Mouse (Mus musculus): ENCODE results near the gene Mgat4a.

Gene Mgat4a

DNA sequence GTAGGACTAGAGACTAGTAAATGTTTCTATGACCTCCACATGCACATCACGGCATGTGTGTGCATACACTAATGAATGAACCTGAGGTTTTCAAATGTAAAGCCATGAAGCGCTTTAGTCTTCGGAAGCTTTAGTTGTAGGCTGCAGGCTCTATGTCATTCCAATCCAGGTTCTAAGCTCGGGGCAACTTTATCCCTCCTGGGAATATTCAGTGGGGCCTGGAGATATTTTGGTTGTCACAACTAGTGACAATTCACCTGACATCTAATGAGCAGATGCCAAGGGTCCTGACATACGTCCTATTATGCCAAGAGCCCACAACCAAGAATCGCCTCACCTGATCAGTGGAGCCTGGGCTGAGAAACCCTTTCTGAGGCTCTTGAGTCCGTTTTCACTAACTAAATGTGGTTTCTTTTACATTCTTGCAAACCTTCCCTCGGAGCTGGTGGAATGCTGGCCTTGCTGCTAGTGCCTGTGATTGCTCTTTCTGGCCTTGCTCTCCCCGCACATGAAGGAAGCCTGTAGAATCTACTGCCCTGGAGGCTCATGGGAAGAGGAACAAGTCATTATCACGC is 75.9 kb downstream of the Mgat4a start:
- DNase-seq (ENCODE audit: low spot score) = no peak

DNA sequence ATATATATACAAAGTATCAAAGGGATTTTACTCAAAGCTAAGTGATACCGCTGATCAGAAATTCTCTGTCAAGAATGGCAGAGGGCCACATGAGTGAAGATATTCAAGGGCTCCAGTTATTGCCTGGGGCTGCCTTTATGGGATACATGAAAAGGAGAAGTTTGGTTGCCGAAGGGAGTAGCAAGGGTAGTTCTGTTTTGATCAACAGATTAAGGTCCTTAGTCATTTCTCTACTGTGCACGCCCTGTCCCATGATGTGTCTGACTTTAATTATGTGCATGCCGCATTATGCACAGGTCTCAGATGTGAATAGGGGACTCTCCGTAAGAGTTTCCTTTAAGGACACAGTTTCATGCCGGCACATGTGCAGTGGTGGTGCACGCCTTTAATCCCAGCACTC is 83.3 kb downstream of the Mgat4a start:
- no peak for DNase-seq (ENCODE audit: low spot score)

DNA sequence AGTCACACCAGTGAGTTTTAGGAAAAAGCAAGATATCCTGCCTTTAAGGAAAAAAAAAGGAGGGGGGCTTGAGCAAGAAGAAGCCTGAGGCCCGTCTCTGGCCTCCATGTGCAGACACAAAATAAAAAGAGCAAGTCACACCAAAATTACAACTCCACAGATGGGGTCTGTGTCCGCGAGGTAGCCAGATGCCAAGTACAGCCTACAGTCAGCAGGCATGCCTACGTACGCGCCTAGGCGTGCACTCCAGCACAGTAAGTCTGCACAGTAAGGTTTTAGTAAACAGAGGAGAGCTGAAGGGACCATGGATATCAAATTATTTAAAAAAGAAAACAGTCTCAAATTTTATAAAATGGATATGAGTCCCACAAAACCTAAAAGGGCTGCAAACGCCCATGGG is 89.5 kb downstream of the Mgat4a start:
- DNase-seq (ENCODE audit: low spot score) = no peak

DNA sequence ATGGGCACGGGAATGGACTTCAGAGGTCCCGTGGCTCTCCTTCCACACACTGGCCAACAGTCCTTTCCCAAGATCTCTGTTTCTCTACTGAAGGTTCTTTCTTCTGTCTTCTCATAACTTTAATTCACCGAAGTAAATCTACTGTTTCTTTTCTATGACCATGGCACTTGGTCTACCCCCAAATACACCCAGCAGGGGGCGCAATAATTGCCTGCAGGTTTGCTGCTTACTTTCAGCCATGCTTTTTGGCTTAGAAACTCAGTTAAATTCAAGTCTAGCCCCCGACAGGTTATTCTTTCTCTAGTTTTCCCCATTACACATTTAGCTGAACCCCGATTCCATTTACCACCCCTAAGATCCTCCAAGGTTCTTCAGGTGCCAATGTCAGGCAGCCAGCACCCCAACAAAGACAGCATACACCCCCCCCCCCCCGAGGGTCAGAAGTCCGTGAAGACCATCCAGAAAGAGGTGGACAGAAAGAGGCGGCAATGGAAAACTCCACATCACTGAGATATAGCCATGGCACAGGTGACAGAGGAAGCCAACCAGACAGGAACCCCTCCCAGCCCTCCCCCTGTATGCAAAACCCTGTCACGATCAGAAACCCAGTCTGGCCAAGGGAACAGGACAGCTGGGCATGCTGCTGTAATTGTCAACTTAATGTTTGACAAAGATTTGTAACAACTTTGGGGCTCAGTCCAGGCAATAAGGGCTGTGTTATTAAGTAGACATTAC is 92.3 kb downstream of the Mgat4a start:
- peak; percentile 41 for DNase-seq (ENCODE audit: low spot score)

DNA sequence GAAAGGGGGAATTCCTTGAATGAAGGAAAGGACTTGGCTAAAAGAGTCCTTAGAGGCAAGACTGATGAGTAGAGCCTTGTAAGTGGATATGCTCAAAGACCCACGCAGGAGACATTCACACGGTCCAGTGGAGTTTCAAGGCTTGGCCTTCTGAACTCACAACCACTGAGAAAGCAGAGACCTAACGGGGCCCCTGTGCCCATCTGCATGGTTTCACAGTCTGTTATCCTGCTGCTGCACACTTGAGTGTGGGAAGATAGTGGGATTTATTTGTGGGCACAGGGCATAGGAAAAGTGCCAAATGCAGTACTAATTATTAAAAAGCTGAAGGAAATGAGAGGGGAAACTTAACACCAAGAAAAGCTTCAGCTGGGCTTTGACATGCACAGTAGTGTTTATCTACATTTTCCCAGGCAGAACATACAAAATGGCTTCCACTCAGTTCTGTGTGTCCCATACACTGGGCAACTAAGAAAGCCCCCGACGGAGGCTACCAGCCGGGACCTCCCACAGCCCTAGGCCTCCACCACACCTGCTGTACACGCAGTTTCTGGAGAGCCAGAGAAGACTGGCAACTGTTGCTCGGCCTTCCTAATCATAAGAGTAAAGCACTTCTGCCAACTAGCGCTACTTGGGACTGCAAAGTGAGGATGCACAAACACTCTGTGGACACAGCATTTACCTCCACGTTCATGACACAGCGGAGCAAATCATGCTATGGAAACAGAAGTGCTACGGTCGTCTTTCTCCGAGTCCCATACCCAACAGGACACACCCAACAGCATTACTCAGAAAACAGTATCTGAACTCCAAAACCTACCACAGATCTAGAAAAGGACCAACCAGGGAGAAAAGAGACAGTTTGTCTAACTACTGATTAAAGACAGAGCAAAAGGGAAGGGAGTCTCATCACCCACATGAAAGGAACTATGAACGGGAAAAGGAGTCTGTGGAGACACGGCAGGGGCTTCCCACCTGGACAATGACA is 97.7 kb downstream of the Mgat4a start:
- DNase-seq (ENCODE audit: low spot score) = no peak

DNA sequence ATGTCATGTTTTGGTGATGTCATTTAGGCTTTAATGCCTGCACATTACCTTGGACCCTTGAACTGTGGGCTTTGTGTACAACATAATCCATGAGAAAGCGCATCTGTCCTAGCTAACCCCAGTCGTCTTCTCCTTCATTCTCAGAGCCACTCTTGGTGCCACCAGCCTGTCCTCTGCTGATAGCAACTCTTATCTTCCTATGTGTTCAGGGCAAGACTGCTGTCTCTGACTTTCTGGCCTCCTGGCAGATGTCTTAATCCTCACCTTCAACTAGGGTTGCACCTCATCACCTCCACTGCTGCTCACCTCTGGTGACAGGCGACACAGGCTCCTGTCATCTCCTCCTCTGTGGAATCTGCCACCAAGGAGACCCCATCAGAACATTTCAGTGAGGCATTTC is 104.4 kb downstream of the Mgat4a start:
- no peak for DNase-seq (ENCODE audit: low spot score)

DNA sequence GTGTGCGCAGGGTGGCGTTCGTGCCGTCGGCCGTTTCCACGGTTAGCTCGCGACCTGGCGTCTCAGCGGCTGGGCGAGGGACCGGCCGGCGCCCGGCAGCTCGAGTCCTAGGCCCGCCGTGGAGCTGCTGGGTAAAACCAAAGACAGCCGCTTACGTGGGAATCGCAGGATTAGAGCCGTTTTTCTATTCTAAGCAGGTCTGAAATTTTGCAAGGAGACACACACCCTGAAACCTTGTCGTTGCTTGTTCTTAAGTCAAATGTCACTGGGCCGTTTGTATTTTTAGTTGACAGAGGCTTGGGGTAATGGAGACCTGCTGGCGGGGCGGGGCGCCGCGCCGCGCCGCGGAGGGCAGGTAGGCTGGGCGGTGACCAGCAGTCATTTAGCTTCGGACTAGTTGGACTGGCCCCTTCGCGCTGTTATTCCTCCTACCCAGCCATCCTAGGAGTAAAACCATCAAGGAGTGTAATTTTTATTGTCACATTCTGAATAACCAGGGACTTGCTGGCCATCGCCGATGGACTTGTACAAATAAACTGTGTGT is 110.4 kb downstream of the Mgat4a start:
- no peak for DNase-seq (ENCODE audit: low spot score)

DNA sequence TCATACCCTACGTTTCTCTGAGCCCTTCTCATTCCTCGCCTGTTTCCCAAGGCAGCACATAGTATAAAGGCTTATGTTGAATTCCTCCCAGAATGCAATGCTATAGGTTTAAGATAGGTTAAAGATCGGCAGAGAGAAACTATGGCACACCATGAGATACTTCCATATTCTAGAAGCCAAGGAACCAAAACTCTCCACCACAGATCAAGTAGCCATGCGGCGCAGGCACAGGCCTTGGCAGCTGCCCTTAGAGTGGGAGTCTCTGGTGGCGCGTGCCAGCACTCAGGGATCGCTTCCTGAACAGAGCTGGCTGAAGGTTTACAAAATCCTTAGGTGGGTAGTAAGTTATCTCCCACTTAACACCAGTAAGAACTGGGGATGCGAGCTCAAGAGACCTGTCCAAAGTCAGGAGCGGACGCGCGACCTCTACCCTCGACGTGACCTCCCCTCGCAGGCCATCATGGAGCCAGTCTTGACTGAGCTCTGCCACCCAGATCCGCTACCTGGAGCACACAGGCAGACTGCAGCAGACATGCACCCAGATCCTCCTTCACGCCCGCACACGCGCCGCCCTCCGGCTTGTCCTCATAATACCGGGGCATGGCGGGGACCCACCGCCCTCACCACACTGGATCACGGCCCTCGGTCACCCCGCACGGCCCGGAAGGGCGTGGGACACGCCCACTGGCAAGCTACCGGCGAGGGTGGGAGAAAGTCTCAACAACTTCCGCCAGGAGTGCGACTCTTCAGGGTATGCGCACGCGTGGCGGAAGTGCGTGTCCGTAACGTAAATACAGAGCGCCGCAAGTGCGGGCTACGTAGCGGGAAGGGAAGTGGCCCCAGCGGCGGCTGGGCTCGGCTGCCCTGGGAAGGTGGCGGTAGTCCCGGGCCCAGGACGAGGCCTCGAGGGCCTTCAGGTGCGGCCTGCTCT is 111.2 kb downstream of the Mgat4a start, which contains the start of the genes Coa5 and Unc50:
Gene Coa5, minus strand, starts transcription at position 738 of the 931 bp plus-strand sequence.
Gene Unc50, plus strand, starts transcription at position 774 of the 931 bp plus-strand sequence.
- peak; percentile 96 for DNase-seq (ENCODE audit: low spot score)

DNA sequence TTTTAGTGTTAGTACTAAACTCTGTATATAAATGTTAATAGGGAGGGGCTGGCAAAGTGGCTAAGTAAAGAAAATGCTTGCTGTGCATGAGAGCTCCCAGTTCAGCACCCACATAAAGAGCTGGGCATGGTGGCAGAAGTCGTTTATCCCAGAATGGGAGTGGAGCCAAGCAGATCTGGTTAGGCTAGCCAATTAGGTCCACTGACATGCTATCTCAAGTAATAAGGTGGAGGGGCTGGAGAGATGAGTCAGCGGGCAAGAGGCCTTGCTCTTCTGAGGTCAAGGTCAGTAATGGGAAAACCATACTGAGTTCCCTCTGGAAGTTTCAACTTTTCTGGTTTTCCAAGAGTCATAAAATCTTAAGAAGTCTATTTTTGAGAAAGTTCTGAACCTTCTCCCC is 111.9 kb downstream of the Mgat4a start:
- DNase-seq (ENCODE audit: low spot score) = no peak

DNA sequence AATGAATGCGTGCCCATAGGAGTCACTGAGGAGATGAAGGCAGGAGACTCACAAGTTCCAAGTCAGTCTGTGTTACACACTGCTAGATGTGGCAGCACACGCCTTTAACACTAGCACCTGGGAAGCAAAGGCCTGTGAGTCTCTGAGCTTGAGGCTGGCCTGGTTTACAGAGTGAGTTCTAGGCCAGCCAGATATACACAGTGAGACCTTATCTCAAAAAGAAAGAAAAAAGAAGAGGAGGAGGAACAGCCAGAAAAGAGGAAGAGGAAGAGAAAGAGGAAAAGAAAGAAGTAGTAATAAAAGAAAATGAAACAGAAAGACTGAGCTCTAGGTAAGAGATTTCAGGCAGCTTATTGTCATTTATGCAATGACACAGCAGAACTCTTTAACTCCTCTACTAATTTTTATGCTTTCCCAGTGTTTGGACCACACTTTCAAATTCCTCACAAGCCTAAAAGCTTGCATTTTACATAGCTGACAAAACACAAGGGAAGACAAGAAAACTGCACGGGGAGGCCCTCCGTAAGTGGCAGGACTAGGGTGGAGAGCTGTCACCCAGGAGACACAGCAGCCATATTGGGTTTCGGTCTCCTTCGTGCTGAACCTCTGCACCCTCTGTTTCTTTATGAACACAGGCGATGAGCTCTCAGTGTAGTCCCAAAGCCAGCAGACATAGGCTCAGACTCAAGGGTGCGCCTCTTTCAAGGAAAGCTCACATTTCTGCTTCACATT is 113.5 kb downstream of the Mgat4a start:
- no peak for DNase-seq (ENCODE audit: low spot score)

DNA sequence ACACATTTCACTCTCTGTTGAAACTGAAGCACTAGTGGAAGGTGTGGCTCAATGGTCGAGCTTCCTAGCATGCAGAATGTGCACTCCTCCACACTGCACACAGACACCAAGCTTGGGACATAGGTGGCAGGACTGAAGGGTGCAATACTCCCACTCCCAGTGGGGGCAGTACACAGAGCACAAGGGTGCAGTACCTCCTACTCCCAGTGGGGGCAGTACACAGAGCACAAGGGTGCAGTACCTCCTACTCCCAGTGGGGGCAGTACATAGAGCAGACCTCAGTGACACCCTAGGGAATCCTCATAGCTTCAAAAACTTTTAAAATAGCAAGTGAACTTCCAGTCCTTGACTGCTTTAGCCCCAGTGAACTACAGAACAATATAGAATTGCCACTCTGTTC is 121.4 kb downstream of the Mgat4a start:
- DNase-seq (ENCODE audit: low spot score) = no peak

DNA sequence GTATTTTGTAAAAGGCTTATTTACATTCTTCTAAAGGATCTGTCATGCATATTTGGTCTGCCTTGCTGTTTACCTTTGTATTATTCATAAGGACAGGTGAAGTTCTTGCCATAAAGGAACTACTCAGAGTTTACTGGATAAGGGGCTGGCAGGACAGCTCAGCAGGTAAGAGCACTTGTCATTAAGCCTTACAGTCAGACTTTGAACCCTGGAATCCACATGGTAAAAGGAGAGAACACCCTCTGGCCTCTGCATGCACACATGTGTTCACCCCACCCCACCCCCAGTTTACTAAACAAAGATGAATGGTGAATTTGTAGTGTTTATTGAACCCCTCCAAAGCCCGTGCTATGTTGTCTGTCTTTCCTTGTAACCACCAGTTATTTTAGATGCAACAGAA is 125.4 kb downstream of the Mgat4a start:
- DNase-seq (ENCODE audit: low spot score) = no peak

DNA sequence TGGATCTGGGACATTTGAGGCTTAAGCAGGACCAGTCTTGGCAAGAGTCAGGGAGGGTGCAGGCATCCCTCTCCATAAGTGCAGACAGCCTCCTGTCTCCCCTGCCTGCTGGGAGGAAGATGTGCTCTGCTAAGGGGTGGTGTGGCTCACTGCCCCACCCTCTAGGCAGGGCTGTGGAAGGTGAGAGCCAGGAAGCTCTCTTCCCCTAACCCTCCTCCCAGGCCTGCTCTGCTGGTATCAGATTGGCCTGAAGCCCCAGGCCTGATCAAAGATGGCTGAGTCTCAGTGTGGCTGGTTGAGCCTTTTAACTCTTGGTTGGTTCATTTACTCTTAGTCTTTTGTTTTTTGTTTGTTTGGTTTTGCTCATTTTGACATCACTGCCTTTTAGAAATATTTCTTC is 131.2 kb downstream of the Mgat4a start:
- no peak for DNase-seq (ENCODE audit: low spot score)

DNA sequence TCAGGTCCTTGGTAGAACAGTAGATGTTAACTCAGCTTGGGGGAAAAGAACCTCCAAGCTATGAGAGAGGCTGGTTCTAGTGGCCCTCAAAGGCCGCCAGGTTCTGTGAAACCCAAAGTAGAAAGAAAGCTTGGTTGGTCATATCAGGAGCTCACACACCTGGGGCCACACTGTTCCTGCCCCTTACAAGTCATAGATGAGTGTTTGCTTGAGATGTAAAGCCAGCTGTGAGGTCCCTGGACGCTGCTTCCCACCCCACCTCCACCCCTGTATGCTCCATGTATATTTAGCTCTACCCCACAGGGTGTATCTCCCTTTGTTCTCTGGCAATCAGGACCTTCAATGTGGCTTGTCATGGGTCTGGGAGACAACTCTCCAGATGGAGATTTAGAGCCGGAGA is 132.1 kb downstream of the Mgat4a start:
- DNase-seq (ENCODE audit: low spot score) = no peak

DNA sequence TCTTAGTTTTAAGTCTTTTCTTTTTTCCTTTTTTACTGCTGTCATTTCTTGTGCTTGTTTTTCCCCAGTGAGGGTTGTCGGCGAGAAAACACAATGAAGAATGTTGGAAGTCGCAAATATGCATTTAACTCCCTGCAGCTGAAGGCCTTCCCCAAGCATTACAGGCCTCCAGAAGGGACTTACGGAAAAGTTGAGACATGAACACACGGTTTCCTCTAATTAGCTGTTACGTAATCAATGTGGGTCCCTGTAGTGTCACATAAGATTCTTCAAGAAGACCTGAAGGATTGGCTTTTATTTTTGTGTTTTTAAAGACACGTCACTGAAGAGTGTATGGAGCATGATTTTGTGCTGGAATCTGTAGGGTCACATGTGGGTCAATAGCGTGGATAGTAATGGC is 132.8 kb downstream of the Mgat4a start:
- no peak for DNase-seq (ENCODE audit: low spot score)

DNA sequence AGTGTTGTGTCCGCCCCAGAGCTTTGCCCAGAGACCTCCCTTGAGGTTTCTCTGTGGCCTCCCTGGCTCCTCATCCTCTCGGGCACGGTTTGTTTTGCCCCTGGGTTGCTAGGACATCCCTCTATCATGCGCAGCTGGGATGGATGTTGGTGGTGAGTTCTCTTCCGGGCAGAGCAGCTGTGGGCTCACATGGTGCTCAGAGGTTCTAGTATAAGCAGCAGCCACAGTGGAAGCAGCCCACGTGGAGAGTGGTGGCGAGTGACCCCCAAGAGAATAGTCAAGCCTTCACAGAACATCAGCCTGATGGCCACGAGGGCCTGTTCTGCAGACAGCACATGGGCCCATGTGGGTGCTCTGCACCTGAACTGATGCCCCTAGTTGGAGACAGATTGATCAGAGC is 133.6 kb downstream of the Mgat4a start:
- no peak for DNase-seq (ENCODE audit: low spot score)

DNA sequence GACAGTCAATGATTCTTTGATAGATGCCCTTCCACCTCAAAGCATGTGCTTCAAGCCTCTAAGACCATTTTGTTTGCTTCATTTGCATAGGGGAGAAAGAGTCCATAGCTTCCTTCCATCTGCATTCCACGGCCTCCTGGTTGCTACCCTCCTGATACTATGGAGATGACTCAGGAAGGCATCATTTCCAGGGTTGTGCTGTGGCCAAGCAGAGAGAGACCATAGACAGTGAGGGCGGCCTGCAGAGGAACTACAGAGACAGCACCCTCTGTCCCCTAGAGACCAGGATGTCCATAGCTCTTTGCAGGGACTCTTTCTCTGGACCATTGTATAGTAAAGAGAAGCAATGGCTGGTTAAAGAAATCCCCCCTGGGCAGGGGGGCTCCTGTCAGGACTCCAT is 135.7 kb downstream of the Mgat4a start:
- DNase-seq (ENCODE audit: low spot score) = no peak

DNA sequence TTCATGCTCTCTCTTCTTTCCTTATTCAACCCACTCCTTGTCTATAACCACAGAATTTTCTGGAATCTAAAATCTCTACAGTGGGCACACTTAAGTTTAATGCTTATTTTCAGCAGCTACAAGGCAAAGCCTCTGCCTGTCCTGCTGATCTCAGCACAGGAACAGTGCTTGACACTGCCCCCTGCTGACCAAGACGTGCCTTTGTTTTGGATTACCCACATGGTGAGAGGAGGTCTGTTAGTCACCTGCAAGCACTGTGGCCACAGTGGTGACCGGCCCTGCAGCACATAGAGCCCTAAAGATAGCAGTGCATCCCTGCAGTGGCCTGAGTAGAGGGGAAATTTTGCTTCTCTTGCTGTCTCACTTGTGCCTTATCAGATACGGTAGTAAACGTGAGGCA is 139.1 kb downstream of the Mgat4a start:
- peak; percentile 73 for DNase-seq (ENCODE audit: low spot score)

DNA sequence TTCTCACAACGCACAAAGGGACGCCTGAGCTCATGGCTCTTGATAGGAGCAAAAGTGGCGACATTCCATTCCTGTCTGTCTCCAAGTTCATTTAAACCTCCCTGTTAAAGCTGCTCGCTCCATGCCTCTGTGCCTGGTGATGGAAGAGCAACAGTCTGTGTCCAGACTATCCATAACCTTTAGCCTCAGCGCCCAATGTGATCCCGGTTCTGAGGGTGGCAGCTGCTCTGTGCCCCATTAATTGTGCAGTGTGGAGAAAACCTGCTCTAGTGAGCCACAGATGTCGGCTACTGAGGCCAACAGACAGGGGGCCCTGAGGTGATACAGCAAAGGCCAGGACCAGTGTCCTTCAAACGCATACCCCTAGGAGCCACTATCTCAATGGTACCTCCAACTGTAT is 141.1 kb downstream of the Mgat4a start:
- peak; percentile 14 for DNase-seq (ENCODE audit: low spot score)

DNA sequence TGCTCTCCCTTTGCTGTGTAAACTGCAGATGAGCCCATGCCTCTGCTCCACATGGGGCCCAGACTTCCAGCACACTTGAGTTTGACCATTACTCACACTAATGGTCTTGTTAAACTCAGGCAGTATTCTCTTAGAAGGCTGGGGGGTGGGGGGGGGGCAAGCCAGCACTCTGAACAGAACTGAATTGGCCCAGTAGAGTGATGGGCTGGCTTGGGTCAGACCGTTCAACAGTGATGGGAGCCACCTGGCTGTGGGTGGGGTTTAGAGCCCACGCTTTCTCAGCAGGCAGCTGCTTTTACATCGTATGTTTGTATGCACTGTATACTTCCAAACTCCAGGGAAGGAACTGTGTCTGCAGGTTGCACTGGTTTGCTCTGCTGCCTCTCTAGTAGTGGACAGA is 141.9 kb downstream of the Mgat4a start:
- no peak for DNase-seq (ENCODE audit: low spot score)

DNA sequence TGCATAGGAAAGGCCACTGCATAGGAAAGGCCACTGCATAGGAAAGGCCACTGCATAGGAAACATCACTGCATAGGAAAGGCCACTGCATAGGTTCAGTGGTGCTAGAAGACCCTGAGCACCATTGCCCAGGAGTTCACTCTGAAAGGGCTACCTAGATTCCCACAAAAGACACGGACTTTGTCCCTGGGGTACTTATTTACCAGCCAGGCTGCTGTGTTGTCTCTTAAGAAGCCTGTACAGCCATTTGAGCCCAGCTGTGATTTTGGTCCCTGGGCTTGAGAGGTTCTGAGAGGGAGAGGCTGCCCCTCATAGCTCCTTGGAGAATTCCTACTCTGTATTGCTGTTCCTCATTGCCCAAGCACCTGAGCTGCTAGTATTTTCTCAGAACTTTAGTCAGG is 144.3 kb downstream of the Mgat4a start:
- no peak for DNase-seq (ENCODE audit: low spot score)
